Mouse (Mus musculus): ENCODE measurements at regions not wholly inside any gene's neighbourhood (a gene's known extent, or its start where the extent isn't known, plus 50 kb on each side); places are given as distances from the start of the nearest gene placed in this dataset.
A peak's percentile ranks its signal among the peaks of the same experiment; 100 is the strongest.

GRCm38 (mm10) chr14:86435345-86435744 lies 705.7 kb downstream of the Diaph3 start:
- H3K4me3 ChIP-seq (replicated peaks), result no peak overlapping the region
- peaks cover under 1% of the 10 kb centered on the region; the same call in 1 of the 2 replicates for H3K27me3 ChIP-seq
- H3K27ac ChIP-seq, result no peak overlapping the region
- no peak overlapping the region for H3K9ac ChIP-seq
- no peaks in the 10 kb centered on the region for H3K9me3 ChIP-seq
- WGBS, result 87% methylated on average over 2 of the region's 2 CpGs
- ATAC-seq (ENCODE audit: low FRiP score), result no peak
- no peak overlapping the region for H3K4me2 ChIP-seq
- no peaks in the 10 kb centered on the region for H3K36me3 ChIP-seq (replicated peaks)
- no peaks in the 10 kb centered on the region for H3K4me1 ChIP-seq

GRCm38 (mm10) chr14:86431215-86431816 lies 709.7 kb downstream of the Diaph3 start:
- ATAC-seq (ENCODE audit: low FRiP score), result no peak
- Histone ChIP-seq H3K9me3 (no peaks in the 10 kb centered on the region), H3K36me3 (replicated peaks) (no peaks in the 10 kb centered on the region), H3K4me3 (replicated peaks) (no peak overlapping the region), H3K27me3 (no peaks in the 10 kb centered on the region), H3K4me1 (peaks cover 5% of the 10 kb centered on the region; the same call in 1 of the 2 replicates), H3K9ac (no peak overlapping the region), H3K27ac (no peak overlapping the region), H3K4me2 (no peak overlapping the region)
- WGBS, result 78% methylated on average over 6 of the region's 6 CpGs

GRCm38 (mm10) chr14:86421881-86422280 lies 719.2 kb downstream of the Diaph3 start:
- no peak for ATAC-seq (ENCODE audit: low FRiP score)
- Histone ChIP-seq H3K4me1 (no peaks in the 10 kb centered on the region), H3K4me3 (replicated peaks) (no peak overlapping the region), H3K4me2 (no peak overlapping the region), H3K36me3 (replicated peaks) (no peaks in the 10 kb centered on the region), H3K27ac (no peak overlapping the region), H3K9ac (no peak overlapping the region), H3K9me3 (no peaks in the 10 kb centered on the region), H3K27me3 (no peaks in the 10 kb centered on the region)
- WGBS, result 84% methylated on average over 5 of the region's 5 CpGs

GRCm38 (mm10) chr14:86419959-86420598 lies 721.0 kb downstream of the Diaph3 start:
- H3K27ac ChIP-seq, result no peak overlapping the region
- no peak for ATAC-seq (ENCODE audit: low FRiP score)
- WGBS, result 86% methylated on average over 3 of the region's 3 CpGs
- no peaks in the 10 kb centered on the region for H3K4me1 ChIP-seq
- no peak overlapping the region for H3K4me3 ChIP-seq (replicated peaks)
- no peaks in the 10 kb centered on the region for H3K27me3 ChIP-seq
- H3K36me3 ChIP-seq (replicated peaks), result no peaks in the 10 kb centered on the region
- H3K4me2 ChIP-seq, result no peak overlapping the region
- no peaks in the 10 kb centered on the region for H3K9me3 ChIP-seq
- H3K9ac ChIP-seq, result no peak overlapping the region

- Histone ChIP-seq H3K27me3 (no peaks in the 10 kb centered on the region), H3K27ac (peak overlapping the region; percentile 58; the same call in 1 of the 2 replicates), H3K9ac (no peak overlapping the region), H3K9me3 (no peaks in the 10 kb centered on the region), H3K4me1 (peaks cover 19% of the 10 kb centered on the region), H3K4me3 (replicated peaks) (no peak overlapping the region), H3K36me3 (replicated peaks) (no peaks in the 10 kb centered on the region), H3K4me2 (no peak overlapping the region)
- WGBS, result 65% methylated on average over 3 of the region's 3 CpGs
- ATAC-seq (ENCODE audit: low FRiP score), result no peak; the same call in 1 of the 2 replicates
These were observed 744.2 kb downstream of the Diaph3 start for GRCm38 (mm10) chr14:86396876-86397275.

- 2% methylated on average over 9 of the region's 9 CpGs for WGBS
- peak; percentile 83 for ATAC-seq (ENCODE audit: low FRiP score)
- H3K9me3 ChIP-seq, result no peaks in the 10 kb centered on the region
- H3K4me3 ChIP-seq (replicated peaks), result peak overlapping the region; percentile 21
- H3K27me3 ChIP-seq, result no peaks in the 10 kb centered on the region
- H3K4me2 ChIP-seq, result peak overlapping the region; percentile 48
- H3K36me3 ChIP-seq (replicated peaks), result no peaks in the 10 kb centered on the region
- H3K27ac ChIP-seq, result peak overlapping the region; percentile 59; the same call in 1 of the 2 replicates
- H3K4me1 ChIP-seq, result peaks cover 19% of the 10 kb centered on the region
- no peak overlapping the region for H3K9ac ChIP-seq
These were observed 745.1 kb downstream of the Diaph3 start for GRCm38 (mm10) chr14:86395951-86396361.

- Histone ChIP-seq H3K4me1 (peaks cover 19% of the 10 kb centered on the region), H3K4me3 (replicated peaks) (peak overlapping the region; percentile 21), H3K4me2 (peak overlapping the region; percentile 48), H3K9me3 (no peaks in the 10 kb centered on the region), H3K36me3 (replicated peaks) (no peaks in the 10 kb centered on the region), H3K27ac (peak overlapping the region; percentile 59; the same call in 1 of the 2 replicates), H3K27me3 (no peaks in the 10 kb centered on the region), H3K9ac (no peak overlapping the region)
- ATAC-seq (ENCODE audit: low FRiP score), result peak; percentile 52
- 14% methylated on average over 10 of the region's 10 CpGs for WGBS
These were observed 745.5 kb downstream of the Diaph3 start for GRCm38 (mm10) chr14:86395531-86395930.

GRCm38 (mm10) chr14:86395068-86395467 lies 746.0 kb downstream of the Diaph3 start:
- Histone ChIP-seq H3K27ac (no peak overlapping the region), H3K4me2 (no peak overlapping the region), H3K4me3 (replicated peaks) (no peak overlapping the region), H3K4me1 (peaks cover 19% of the 10 kb centered on the region), H3K9ac (no peak overlapping the region), H3K36me3 (replicated peaks) (no peaks in the 10 kb centered on the region), H3K27me3 (no peaks in the 10 kb centered on the region), H3K9me3 (no peaks in the 10 kb centered on the region)
- WGBS, result 65% methylated on average over 7 of the region's 7 CpGs
- no peak for ATAC-seq (ENCODE audit: low FRiP score)

- H3K27me3 ChIP-seq, result no peaks in the 10 kb centered on the region
- H3K4me2 ChIP-seq, result no peak overlapping the region
- H3K4me3 ChIP-seq (replicated peaks), result no peak overlapping the region
- no peaks in the 10 kb centered on the region for H3K4me1 ChIP-seq
- H3K9ac ChIP-seq, result no peak overlapping the region
- no peak for ATAC-seq (ENCODE audit: low FRiP score)
- WGBS, result 86% methylated on average over 6 of the region's 6 CpGs
- H3K36me3 ChIP-seq (replicated peaks), result no peaks in the 10 kb centered on the region
- no peaks in the 10 kb centered on the region for H3K9me3 ChIP-seq
- H3K27ac ChIP-seq, result no peak overlapping the region
These were observed 755.9 kb downstream of the Diaph3 start for GRCm38 (mm10) chr14:86385136-86385535.

- Histone ChIP-seq H3K4me3 (replicated peaks) (no peak overlapping the region), H3K4me1 (peaks cover 9% of the 10 kb centered on the region), H3K27ac (no peak overlapping the region), H3K27me3 (no peaks in the 10 kb centered on the region; the same call in 1 of the 2 replicates), H3K9me3 (no peaks in the 10 kb centered on the region), H3K4me2 (no peak overlapping the region), H3K36me3 (replicated peaks) (no peaks in the 10 kb centered on the region), H3K9ac (no peak overlapping the region)
- 88% methylated on average over 2 of the region's 2 CpGs for WGBS
- ATAC-seq (ENCODE audit: low FRiP score), result no peak
These were observed 776.0 kb downstream of the Diaph3 start for GRCm38 (mm10) chr14:86365032-86365431.

- peaks cover 10% of the 10 kb centered on the region for H3K4me1 ChIP-seq
- no peaks in the 10 kb centered on the region; the same call in 1 of the 2 replicates for H3K27me3 ChIP-seq
- H3K4me2 ChIP-seq, result no peak overlapping the region
- WGBS, result 47% methylated on average over 7 of the region's 7 CpGs
- H3K27ac ChIP-seq, result no peak overlapping the region
- H3K4me3 ChIP-seq (replicated peaks), result no peak overlapping the region
- no peaks in the 10 kb centered on the region for H3K9me3 ChIP-seq
- no peak overlapping the region for H3K9ac ChIP-seq
- ATAC-seq (ENCODE audit: low FRiP score), result no peak
- no peaks in the 10 kb centered on the region for H3K36me3 ChIP-seq (replicated peaks)
These were observed 780.5 kb downstream of the Diaph3 start for GRCm38 (mm10) chr14:86360423-86361059.

GRCm38 (mm10) chr14:86358584-86358983 lies 782.5 kb downstream of the Diaph3 start:
- Histone ChIP-seq H3K4me1 (peaks cover 10% of the 10 kb centered on the region), H3K4me2 (no peak overlapping the region), H3K4me3 (replicated peaks) (no peak overlapping the region), H3K27me3 (no peaks in the 10 kb centered on the region), H3K9me3 (no peaks in the 10 kb centered on the region), H3K9ac (no peak overlapping the region), H3K36me3 (replicated peaks) (no peaks in the 10 kb centered on the region), H3K27ac (no peak overlapping the region)
- ATAC-seq (ENCODE audit: low FRiP score), result no peak
- WGBS, result 71% methylated on average over 6 of the region's 6 CpGs
